Mouse (Mus musculus) heart, postnatal 0 days (tissue): ENCODE measurements around the gene Hmgcl. TPM values are rescaled to one million over a fixed set of nuclear protein-coding genes. Genes with fewer than 3 reads are reported as not detected.

Experiments
- ATAC-seq: fragments of 200-750 bp; cut with Nextera tagmentation; 2 replicates; pipeline ENCODE4 v1.8.0; 2017; ENCODE audit warnings: low read depth, moderate number of reproducible peaks, moderate library complexity; ENCODE audit not compliant: insufficient read depth
- DNase-seq: peaks from one replicate; pipeline ENCODE4 v3.0.0-alpha.2; 2016; ENCODE audit warnings: low spot score
- H3K27ac ChIP-seq: fragments of 300-500 bp; sonication (generic); 2 replicates; pipeline ENCODE4 v1.5.1; 2014; ENCODE audit warnings: low read depth, mild to moderate bottlenecking
- H3K27me3 ChIP-seq: fragments of 300-500 bp; sonication (generic); 2 replicates; pipeline ENCODE4 v1.6.1; 2014; ENCODE audit warnings: low read length, mixed read lengths; ENCODE audit not compliant: control insufficient read depth, insufficient read depth
- H3K36me3 ChIP-seq: fragments of 300-500 bp; sonication (generic); replicated peaks from 2 replicates; pipeline ENCODE4 v1.6.1; 2014; ENCODE audit warnings: low read length, mixed read lengths; ENCODE audit not compliant: control insufficient read depth, insufficient read depth
- H3K4me1 ChIP-seq: fragments of 300-500 bp; sonication (generic); 2 replicates; pipeline ENCODE4 v1.6.1; 2014; ENCODE audit warnings: antibody characterized with exemption; ENCODE audit not compliant: control insufficient read depth, insufficient read depth
- H3K4me2 ChIP-seq: fragments of 300-500 bp; sonication (generic); 2 replicates; pipeline ENCODE4 v1.6.1; 2014; ENCODE audit warnings: low read depth, mild to moderate bottlenecking, low read length, moderate library complexity
- H3K4me3 ChIP-seq: fragments of 300-500 bp; sonication (generic); 2 replicates; pipeline ENCODE4 v1.5.1; 2014; ENCODE audit warnings: low read depth, low read length
- H3K9ac ChIP-seq: fragments of 300-500 bp; sonication (generic); replicated peaks from 2 replicates; pipeline ENCODE4 v1.6.1; 2014; ENCODE audit warnings: low read depth, low read length, mixed read lengths
- H3K9me3 ChIP-seq: fragments of 300-500 bp; sonication (generic); replicated peaks from 2 replicates; pipeline ENCODE4 v1.6.1; 2016; ENCODE audit warnings: low read length; ENCODE audit not compliant: control insufficient read depth
- CTCF ChIP-seq: IDR thresholded peaks from 2 replicates; pipeline ENCODE4 v1.5.1; 2016; ENCODE audit warnings: antibody characterized with exemption, control low read depth, low read depth
- EP300 ChIP-seq: IDR thresholded peaks from 2 replicates; pipeline ENCODE4 v1.6.1; 2016; ENCODE audit warnings: antibody characterized with exemption, low read depth
- WGBS: fragments of 180-500 bp; shearing (Covaris S2); extraction: QIAGEN DNeasy Blood & Tissue Kit; methylation state at CpG from one replicate; pipeline ENCODE4 v1.1.7; 2014; 5-methylcytosine and 5-hydroxymethylcytosine counted together
- polyA plus RNA-seq: library from polyadenylated mRNA; unstranded; fragments of >200 nt; fragmentation: Nextera tagmentation; extraction: Ambion mirVana; gene quantifications from 2 replicates; pipeline ENCODE4 v1.2.1, GENCODE M21; 2015
- total RNA-seq: library from RNA; depleted of rRNA; stranded (reverse); fragments of >200 nt; gene quantifications from 2 replicates; pipeline ENCODE4 v1.2.3, GENCODE M21; 2014; ENCODE audit warnings: low replicate concordance; rRNA removed

Hmgcl gene
- total and polyA plus RNA-seq, 2 experiments from 2014 or later = 48.8 to 101 TPM

GRCm38 (mm10) chr4:136008782-136009447 is 62.7 kb downstream of the Hmgcl start:
- H3K4me2 ChIP-seq = no peak overlapping the region
- peaks cover 93% of the 10 kb centered on the region for H3K36me3 ChIP-seq
- no peak for ATAC-seq
- TF ChIP-seq CTCF (no peak), EP300 (no peak)
- no peaks in the 10 kb centered on the region for H3K9me3 ChIP-seq
- H3K27ac ChIP-seq = no peak overlapping the region
- 91% methylated on average over 8 of the region's 8 CpGs for WGBS
- no peaks in the 10 kb centered on the region for H3K27me3 ChIP-seq
- H3K4me3 ChIP-seq = no peak overlapping the region
- H3K4me1 ChIP-seq = no peaks in the 10 kb centered on the region
- DNase-seq = no peak
- H3K9ac ChIP-seq = no peak overlapping the region

- no peak overlapping the region for H3K9ac ChIP-seq
- H3K4me3 ChIP-seq = no peak overlapping the region
- H3K27me3 ChIP-seq = no peaks in the 10 kb centered on the region
- no peak for DNase-seq
- no peak overlapping the region for H3K27ac ChIP-seq
- ATAC-seq = no peak
- H3K4me2 ChIP-seq = no peak overlapping the region
- WGBS = 78% methylated on average over 4 of the region's 4 CpGs
- no peaks in the 10 kb centered on the region for H3K9me3 ChIP-seq
- peaks cover 80% of the 10 kb centered on the region for H3K36me3 ChIP-seq
- no peaks in the 10 kb centered on the region for H3K4me1 ChIP-seq
- TF ChIP-seq EP300 = no peak
- TF ChIP-seq CTCF = no peak
These were observed 64.3 kb downstream of the Hmgcl start for GRCm38 (mm10) chr4:136010586-136010985.

Other genes starting within 250 kb of the Hmgcl start
- gene Il22ra1, start 218.3 kb upstream of the Hmgcl start, total RNA-seq = not detected in 2 replicates
- not detected in 2 replicates for gene Il22ra1, start 218.3 kb upstream of the Hmgcl start, polyA plus RNA-seq
- gene Myom3, start 186.7 kb upstream of the Hmgcl start, total RNA-seq = 0.12 and 0.27 TPM in 2 replicates
- gene Myom3, start 186.7 kb upstream of the Hmgcl start, polyA plus RNA-seq = 0.80 and 0.82 TPM in 2 replicates
- 51.8 and 63.6 TPM in 2 replicates for gene Srsf10, start 90.7 kb upstream of the Hmgcl start, total RNA-seq
- 97.0 and 102 TPM in 2 replicates for gene Srsf10, start 90.7 kb upstream of the Hmgcl start, polyA plus RNA-seq
- 78.7 and 80.8 TPM in 2 replicates for gene Pnrc2, start 72.6 kb upstream of the Hmgcl start, total RNA-seq
- gene Pnrc2, start 72.6 kb upstream of the Hmgcl start, polyA plus RNA-seq = 107 and 111 TPM in 2 replicates
- 0.15 and 0.27 TPM in 2 replicates for gene Cnr2, start 51.1 kb upstream of the Hmgcl start, total RNA-seq
- 0.36 and 0.44 TPM in 2 replicates for gene Cnr2, start 51.1 kb upstream of the Hmgcl start, polyA plus RNA-seq
- gene Fuca1, start 25.7 kb upstream of the Hmgcl start, total RNA-seq = 24.3 and 30.3 TPM in 2 replicates
- 48.4 and 50.4 TPM in 2 replicates for gene Fuca1, start 25.7 kb upstream of the Hmgcl start, polyA plus RNA-seq
- 6.7 and 18.2 TPM in 2 replicates for gene Gale, start 17.3 kb downstream of the Hmgcl start, total RNA-seq
- gene Gale, start 17.3 kb downstream of the Hmgcl start, polyA plus RNA-seq = 10.4 and 11.8 TPM in 2 replicates
- gene Lypla2, start 26.2 kb downstream of the Hmgcl start, total RNA-seq = 53.0 and 58.4 TPM in 2 replicates
- 63.3 and 66.8 TPM in 2 replicates for gene Lypla2, start 26.2 kb downstream of the Hmgcl start, polyA plus RNA-seq
- gene Pithd1, start 40.8 kb downstream of the Hmgcl start, total RNA-seq = 24.4 and 35.7 TPM in 2 replicates
- gene Pithd1, start 40.8 kb downstream of the Hmgcl start, polyA plus RNA-seq = 29.5 and 30.7 TPM in 2 replicates
- gene Eloa, start 75.3 kb downstream of the Hmgcl start, total RNA-seq = 24.8 and 28.2 TPM in 2 replicates
- gene Eloa, start 75.3 kb downstream of the Hmgcl start, polyA plus RNA-seq = 20.5 and 21.0 TPM in 2 replicates
- gene Rpl11, start 107.0 kb downstream of the Hmgcl start, total RNA-seq = 881 and 949 TPM in 2 replicates
- 229 and 242 TPM in 2 replicates for gene Rpl11, start 107.0 kb downstream of the Hmgcl start, polyA plus RNA-seq
- gene Id3, start 197.0 kb downstream of the Hmgcl start, total RNA-seq = 238 and 259 TPM in 2 replicates
- gene Id3, start 197.0 kb downstream of the Hmgcl start, polyA plus RNA-seq = 169 and 188 TPM in 2 replicates
- gene E2f2, start 225.9 kb downstream of the Hmgcl start, total RNA-seq = 6.4 and 6.9 TPM in 2 replicates
- gene E2f2, start 225.9 kb downstream of the Hmgcl start, polyA plus RNA-seq = 2.4 and 2.6 TPM in 2 replicates